Mouse (Mus musculus): Measurements from ENCODE around the gene Mrpl30.

DNA sequence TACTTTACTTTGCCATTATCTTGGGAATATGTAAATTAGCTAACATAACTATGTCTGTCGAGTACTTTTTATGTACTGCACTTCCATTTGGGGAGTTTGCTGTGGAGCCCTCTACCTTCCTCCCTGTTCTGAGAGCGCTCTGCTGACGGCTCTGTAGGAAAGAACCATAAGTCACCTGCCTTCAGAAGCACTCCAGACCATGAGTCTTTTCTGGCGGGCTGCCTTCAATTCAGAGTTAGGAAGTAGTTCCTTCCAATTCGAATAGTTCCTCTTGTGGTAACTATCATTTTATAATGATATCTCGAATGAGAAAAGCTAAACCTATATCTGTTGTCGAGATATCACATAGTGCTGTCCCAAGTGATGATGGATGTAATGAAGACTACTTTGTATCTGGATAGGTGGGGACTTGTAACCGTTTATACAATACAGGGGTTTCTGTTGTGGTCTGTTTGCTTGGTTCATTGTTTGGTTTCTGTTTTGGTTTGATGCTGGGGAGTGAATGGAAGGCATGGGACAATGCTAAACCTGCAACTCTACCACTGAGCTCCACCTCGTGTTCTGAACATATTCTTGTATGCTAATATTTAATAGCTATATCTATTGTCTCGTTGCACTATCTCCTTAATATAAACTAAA lies 22.5 kb upstream of the Mrpl30 start:
- no peak for TF ChIP-seq GATA1 (IDR thresholded peaks at IDR 0.05; ENCODE audit: borderline replicate concordance, low read length)
- no peak for TF ChIP-seq CTCF (IDR thresholded peaks at IDR 0.05; ENCODE audit: low read depth, low read length)
- no peak for TF ChIP-seq TAL1 (conservative IDR thresholded peaks at IDR 0.05; ENCODE audit: low read depth, low read length)

All from G1E (cell line).